Mouse (Mus musculus) spleen, postnatal 4 days (tissue): Measurements from ENCODE around the gene Ldb3.

Experiments
- DNase-seq, 2 experiments: peaks; one replicate each; pipeline ENCODE4 v3.0.0; 2022; ENCODE audit warnings: low spot score in 2 of 2

The Ldb3 gene

DNA sequence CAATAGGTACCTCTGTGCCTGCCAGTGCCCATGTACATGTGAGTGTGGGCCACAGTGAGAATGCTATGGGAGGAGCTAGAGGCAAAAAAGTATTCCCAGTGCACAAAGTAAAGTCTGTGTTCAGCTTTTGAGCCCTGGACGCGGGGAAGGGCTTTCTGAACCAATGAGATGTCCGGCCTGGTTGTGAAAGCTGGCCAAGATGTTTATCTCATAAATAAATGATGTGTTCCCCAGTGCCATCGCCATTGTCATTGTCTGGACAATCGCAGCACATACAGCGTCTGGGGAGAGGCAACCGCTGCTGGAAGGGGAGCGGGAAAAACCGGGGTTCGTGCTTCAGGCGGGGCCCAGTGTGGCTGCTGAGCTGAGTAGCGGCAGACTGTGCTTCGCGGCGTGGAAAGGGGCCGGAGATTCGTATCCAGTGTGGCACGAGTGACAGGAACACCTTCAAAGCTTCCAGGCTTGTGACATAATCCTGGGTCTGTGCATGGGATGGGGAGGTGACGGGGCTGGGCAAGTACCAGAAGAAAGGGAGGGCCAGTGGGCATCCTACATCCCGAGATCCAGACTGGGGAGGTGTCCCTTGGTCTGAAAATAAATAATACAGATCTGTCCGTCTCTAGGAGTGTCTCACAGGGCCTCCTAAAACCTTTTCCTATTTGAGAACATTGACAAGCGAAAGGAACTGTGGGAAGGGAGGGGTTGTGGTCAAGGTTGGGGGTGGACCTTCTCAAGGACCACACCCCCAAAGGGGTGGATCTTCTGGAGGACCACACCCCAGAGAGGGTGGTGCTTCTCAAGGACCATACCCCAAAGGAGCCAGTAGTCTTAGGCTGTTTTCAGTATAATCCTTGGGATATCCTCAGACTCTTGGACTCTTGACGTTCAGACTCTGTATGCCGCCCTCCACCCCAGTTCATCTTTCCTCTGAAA, 2.5 kb upstream of the Ldb3 start:
- no peak for DNase-seq

DNA sequence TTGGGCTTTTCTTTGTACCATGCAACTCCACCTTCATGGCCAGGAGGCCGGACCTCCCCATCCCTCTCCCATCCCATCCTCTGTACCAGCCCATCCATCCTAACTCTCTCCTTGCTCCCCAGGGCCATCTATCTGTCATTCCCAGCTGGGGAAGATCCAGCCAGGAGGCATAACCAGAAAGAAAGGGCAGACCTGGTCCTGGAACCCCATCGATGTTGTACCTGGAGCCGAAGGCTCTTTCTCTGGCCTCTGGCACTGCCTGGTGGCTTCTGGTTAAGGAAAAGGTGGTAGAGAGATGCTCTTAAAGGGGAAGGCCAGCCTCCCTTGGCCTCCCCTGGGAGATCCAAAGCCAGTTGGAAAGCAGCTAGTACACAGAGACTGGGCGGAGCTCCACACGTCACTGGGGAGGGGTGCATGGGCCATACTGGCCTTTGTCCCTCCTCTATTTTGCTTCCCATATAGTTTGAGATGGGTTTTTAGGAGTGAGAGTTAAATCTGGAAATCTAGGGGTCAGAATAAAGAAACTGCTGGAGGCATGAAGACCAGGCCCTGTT, 1.6 kb upstream of the Ldb3 start:
- no peak for DNase-seq

DNA sequence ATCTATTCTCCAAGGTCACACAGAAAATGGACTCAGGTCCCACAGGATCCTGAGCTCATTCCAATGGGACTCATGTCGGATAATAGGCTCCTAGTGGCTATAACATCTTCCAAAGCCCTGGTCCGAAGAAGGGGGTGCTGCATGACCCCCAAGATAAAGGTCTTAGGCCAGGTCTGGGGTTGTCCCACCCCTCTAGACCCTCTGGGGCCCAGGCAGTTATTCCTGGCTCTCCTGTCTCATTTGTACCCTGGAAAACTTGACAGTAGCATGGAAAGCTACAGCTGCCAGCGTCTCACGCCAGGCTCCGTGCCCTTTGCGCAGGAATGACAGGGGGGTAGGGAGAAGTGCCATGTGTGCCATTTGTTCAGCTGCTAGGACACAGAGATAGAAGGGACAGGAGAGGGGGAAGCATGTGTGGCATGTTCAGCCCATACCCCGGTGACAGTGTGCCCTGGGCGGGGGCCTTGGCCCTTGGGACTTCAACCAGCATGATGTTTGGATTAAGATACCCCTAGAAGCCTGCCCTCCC, 767 bp upstream of the Ldb3 start:
- DNase-seq, result no peak

DNA sequence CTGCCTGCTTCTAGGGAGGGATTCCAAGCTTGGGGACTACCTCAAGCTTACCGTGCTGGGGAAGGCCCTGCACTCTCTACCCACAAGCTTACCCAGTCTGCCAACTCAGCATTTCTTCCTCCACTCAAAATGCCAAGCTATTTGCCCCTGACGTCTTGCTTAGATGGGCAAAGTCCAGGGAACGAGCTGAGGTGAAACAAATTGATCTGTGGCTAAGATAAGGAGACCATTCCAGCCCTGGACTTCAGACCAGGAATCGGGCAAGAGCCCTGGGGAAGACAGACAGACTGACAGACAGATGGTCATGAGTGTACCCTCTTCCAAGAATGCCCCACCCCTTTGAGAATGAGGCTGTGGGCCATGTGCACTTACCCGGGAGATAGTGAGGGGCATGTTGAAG, 477 bp downstream of the Ldb3 start:
- no peak for DNase-seq

DNA sequence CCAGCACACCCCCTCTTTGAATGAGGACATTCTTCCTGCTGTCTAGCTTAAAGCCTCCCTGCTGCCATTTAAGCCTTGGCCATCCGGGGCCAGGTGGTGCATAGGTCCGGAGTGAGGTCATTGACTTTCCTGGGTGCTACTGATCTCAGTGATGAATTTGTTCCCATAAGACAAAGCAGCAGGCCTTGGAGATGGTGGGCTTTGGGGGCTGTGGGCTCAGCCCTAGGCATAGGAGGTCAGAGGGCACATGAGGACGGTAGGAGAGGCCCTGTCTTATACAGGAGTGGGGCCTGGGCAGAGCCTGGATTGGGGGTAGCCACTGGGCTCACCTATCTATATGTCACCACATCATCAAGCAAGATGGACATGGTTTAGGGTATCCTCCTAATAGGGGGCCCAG, 1.6 kb downstream of the Ldb3 start:
- no peak for DNase-seq

DNA sequence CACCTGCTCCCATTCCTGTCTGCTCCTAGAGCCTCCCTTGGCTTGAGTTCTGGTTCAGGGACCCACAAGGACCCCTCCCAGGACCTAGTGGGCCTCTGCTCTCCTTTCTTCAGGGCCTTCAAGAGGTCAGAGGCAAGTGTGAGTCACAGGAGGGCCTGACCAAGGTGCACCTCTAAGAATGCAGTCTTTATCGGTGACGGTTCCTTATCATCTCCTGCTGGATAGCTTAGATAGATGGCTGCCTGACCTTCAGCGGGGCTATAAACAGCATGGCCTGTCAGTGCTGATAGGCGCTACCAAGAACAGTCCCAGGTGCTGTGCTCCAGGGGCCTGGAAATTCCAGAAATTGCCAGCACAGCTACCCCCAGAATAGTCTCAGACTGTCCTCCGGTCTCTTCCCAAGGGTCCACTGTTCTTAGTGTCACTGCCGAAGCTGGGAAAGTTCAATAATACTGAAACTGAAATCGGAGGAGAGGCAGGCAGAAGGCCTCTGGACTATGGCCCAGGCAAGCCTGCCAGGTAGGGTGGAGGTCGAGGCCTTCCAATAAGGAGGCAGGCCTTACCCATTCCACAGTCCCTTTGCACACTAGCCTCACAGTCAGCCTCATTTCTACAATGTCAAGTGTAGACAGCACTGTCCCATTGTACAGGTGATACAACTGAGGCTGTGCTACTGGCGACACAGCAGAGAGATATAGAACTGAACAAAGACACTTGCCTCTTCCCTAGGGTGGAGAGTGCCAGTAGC, 3.0 kb downstream of the Ldb3 start:
- DNase-seq, result no peak

DNA sequence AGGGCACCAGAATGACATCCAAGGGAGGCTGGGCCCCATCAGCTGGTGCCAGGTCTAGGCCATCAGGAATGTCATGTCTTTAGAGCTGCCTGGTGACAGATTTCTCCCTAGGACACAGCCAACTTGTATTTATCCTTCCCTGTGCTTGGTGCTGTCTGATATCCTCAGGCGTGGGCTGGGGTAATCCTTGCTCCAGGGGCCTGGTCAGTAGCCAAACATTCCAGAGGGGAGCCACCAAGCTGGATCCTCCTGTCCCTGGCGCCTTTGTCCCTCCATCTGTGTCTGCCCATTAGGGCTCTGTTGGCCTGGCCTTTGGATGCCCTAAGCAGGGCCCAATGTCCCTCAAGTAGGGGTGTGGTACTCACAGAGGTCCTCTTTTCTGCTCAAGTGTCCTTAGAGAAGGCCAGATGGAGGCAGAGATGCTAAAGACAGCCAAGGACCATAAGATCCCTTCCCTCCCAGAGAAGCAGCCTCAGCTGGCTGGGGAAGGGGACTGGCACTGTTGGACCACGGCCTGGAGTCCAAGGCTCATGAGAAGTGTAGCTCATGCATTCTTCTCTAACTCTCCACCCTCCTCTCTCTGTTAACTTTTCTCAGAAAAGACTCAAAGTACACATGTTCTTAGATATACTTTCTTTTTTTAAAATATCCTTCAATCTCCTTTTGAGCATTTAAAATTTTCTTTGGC, 5.6 kb downstream of the Ldb3 start:
- no peak for DNase-seq

DNA sequence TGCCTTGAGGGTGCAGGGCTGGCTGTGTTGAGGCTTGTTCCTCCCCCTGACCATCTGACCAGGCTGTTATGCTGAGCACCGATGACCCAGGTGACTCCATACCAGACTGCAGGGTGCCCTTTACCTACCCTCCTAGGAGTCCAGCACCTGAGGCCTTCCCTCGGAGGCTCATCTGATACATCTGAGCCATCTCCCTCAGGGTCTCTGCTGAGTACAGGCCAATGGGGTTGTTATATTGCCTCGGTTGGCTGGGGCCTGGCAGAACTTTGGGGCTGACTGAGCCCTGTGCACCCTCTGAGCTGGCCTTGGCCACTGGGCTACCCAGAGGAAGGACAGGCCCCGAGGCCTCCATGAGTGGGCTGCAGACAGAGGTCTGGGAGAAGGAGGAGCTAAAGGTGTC, 11.6 kb downstream of the Ldb3 start:
- no peak for DNase-seq

DNA sequence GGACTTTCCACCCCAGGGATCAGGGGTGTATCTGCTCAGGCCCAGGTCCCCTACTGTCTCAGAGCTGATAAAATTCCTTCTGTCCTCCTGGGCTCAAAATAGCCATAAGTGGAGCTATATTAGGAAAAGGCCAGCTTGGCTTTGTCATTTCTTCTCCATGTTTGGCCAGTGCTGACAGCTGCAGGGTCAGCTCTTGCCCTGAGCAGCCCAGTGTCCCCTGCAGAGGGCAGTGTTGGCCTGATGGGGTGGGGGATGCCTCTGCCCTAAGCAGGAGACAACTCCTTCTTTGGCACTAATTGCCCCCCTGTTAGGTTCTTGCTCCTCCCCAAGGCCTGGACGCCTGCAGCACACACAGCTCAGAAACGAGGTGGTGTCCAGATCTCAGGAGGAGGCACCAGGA, 14.4 kb downstream of the Ldb3 start:
- no peak for DNase-seq

DNA sequence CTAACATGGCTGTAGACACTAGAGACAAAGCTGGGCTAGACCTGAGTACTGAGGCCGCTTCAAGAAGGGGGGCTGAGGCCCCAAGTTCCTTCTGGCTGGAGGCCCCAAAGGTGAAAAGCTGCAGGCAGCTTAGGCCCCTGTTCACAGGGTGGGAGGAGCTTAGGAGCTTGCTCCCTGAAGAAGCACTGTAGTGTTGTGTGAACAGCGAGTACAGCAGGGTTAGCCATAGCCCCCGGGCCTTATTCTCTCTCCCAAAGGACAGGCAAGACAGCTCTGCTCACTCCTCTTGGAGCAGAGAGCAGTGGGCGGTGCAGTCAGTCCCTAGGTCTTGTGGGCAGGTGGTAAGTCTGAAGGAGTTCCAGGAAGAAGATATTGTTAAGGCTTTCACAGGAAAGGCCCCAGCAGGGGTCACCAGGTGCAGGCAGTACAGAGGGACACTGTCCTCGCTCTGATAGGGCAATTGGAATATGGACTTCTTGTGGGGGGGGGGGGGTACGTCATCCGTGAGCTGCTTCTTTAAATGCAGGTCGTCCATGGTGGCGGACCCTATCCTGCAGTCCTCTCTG, 15.1 kb downstream of the Ldb3 start:
- no peak for DNase-seq

DNA sequence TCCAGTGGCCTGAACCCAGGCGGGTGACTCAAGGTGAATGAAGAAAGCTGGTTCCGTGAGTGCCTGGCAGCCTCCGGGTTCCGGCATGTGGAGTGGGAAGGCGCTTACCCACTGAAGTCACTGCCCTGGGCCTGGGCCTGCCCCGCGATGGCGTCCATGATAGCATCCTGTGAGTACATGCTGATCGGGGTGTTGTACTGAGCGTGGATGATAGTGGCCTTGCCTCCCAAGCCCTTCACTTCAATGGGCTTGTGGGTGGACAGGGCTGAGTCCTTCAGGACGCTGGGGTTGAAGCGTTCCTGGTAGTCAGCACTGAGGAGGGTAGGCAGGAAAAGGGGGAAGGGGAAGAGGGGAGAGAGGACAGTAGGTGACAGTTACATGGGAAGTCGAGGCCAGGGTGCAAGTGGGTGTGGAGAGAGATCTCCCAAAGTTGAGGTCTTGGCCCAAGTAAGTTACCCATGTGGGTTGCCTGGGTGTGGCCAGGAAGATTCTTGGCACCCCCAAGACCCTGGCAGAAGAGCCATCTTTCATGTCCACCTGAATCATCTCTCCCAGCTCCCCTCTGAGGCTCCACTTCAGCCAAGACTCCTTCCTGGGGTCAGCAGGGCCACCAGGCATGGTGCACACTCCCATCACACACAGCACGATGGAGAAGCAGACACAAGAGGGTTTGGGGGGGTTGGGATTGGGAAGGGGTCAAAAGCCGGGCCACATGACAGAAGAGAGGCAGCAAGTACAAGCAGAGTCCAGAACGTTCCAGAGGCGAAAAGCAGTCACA, 16.7 kb downstream of the Ldb3 start:
- DNase-seq, result no peak

DNA sequence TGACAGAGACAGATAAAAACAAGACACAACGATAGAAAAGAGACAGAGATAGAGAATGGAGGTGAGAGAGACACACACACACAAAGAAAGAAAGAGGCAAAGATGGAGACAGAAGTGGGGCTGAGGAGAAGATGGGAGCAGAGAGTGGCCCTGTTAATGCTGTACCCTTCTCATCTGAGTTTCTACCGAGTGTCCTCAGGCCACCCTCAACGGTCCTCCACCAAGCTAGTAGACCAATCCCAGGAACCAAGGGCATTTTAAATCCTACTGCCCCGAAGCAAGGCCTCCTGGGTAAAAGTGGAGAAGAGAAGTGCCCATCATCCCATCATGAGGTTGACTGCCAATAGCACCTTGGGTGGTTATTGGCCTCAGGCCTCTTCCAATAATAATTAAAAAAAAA, 17.6 kb downstream of the Ldb3 start:
- no peak for DNase-seq

DNA sequence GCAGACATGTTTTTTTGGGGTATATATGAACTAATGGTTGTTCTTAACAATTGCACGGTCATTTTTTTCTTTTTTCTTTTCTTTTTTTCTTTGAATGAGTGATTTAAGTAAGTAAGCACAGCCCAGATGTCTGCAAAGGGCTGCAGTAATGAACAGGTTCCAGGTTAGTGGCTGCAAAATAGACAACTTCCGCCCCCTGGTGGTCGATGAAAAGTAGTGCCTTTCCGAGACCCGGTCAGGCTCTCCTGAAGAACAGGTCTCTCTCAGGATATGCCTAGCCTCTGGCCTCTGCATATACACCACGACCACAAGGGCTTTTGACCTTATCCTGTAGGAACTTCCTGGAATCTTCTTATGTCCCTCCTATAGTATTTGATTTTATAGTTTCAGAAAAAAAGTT, 18.2 kb downstream of the Ldb3 start:
- DNase-seq, result peak; percentile 42 to 83

DNA sequence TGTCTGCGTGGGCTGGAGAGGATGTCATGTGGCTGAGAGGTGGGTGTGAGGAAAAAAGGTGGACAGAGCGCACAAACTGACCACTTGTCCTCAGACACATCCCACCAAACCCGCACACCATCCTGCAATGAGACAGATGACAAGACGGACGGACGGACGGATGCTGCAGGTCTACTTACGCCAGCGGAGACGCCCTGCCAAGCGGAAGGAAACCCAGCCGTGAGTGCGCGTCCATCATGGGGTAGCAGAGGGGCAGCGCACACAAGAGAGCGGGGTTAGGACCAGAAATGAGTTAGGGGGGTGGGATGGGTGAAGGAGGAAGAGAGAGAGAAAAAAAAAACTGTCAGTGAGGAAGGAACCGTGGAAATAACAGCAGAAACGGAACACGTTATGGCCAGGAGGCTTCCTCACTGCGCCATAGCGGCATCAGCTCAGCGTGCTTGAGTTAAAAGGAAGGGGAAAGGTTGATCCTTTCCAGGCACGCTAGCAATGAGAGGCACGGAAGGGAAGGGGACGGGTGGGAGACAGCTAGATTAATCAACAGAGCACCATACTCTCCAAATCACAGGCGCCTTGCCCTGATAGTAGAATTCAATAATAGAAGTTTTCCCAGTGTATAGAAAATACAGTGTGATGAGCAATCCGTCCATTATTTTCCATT, 18.8 kb downstream of the Ldb3 start:
- DNase-seq, result no peak

DNA sequence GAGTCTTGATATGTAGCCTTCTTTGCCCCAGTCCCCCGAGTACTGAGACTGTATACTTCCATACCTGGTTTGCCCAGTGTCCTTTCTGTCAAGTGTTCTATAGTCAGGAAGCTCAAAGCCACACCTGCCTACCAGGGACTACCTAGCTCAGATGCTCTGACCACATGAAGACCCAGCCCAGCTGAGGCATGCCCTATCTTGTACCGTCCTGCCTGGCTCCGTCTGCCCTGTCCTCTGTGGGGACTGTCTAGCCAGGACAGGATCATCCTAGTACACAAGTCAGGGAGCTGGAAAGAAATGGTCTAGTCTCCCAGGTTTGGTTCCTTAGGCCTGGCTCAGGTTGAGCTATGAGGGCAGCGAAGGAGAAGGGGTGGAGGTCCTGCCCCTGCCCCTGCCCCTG, 19.9 kb downstream of the Ldb3 start:
- DNase-seq, result no peak

DNA sequence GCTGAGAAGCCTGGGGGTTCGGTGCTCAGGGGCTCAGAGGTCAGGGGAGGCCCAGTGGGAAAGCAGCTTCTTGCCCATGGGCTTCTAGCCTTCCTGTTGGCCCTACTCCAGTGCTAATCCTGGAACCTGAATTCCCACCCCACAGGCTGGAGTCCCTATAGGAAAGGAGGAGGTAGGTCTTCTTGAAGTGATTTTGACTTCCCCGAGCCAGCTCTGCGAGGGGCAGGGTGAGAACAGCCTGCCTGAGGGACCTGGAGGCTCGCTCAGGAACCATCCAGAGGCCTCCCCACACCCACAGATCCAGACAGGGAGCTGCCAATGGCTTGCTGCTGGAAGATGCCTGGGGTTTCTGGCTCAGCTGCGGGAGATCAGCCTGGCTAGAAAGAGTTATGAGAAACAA, 20.8 kb downstream of the Ldb3 start:
- no peak for DNase-seq

DNA sequence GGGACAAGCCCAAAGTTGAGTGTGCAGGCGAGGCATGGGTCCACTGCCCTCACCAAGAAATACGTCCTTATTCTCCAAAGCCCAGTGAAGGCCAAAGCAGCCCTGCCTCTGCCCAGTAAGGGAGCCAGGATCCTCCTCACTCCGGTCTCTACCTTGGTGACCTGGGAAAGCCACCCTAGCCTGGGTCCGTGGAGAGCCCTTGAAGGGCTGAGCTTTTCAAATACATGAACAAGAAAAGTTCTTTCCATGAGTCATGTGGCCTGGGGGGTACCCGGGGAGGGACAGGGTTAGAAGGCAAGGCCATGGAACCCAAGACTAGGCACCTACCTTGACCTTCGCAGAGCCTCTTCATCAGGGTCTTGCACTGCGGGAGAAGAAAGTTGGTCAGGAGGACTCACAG, 22.0 kb downstream of the Ldb3 start:
- no peak for DNase-seq

DNA sequence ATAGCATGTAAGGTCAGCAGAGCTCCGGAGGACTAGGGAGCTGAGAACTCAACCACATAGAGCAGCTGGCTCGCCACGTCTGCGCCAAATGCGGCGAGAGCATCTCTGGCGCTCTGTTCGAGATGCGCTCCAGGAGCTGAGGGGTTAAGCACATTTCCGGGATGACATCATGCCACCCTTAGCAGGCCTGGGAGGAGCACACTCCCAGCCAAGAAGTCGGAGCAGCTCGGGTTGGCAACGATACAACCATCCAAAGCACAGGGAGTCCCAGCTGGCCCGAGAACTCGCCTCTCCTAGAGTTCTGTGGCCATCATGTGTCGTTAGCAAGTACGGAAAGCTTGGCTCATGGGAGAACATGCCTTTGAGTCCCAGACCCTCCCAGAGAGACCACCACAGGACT, 22.8 kb downstream of the Ldb3 start:
- DNase-seq, result no peak

DNA sequence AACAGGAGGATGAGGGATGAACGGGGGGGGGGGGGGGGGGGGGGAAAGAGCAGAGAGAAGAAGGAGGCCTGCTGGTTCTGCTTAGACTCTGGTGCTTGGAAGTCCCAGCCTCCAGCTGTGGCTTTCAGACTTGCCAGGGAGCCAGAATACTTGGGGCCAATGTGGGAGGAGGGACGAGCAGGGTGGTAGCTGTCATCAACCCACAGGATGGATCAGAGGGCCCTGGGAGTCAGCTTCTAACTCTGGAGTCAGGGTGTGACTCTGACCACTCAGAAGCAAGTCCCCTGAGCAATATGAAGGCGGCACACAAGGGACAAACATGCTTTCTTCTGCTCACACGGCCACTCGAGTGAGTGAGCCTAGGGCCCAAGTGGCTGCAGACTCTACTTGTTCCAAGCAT, 23.8 kb downstream of the Ldb3 start:
- DNase-seq, result no peak

DNA sequence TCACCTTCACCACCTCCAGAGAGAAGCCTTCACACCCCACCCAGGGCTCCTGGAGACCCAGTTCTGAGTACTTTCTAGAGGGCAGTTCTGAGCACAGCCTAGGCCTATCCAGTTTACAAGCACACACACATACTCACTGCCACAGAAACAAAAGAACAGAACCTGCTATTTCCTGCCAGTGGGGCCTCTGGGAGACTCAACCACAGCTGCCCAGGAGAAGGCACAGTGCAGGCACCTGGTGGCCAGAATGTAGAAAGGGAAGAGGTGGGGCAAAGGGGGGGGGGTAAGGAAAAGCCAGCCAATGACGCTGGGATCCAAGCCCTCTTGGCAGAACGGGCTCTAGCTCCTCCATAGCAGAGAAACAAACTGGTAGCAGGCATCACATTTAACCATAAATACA, 26.1 kb downstream of the Ldb3 start:
- no peak for DNase-seq
